Comparison of ENCODE assay signal across 8 mouse cellular contexts in the genomic region with DNA sequence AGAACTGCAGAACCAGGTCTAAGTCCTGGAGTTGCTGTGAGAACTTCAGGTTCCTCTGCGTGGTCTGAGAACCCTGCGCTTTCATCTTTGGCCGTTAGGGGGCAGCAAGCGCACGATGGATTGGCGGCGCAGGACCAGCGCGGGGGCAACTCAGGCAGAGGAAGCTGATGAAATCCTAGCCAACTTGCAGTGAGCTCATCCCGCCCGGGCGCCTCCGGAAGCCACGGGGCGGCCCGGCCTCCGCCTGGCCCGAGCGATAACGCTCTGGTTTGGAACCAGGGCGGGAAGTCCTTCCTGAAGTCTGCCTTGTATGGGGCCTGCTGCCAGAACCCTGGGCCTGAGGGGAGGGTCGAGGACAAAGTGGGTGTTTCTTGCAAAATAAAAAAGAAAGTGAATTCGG. TPM values are rescaled to one million over a fixed set of nuclear protein-coding genes. Genes with fewer than 3 reads are reported as not detected.
DNase-seq lines count a peak whose midpoint lies in the region; ATAC-seq and TF ChIP-seq lines count a peak whose summit lies in the region.

No protein-coding gene starts in this region.

- H3K36me3 ChIP-seq in forebrain, postnatal 0 days (ENCODE audit: insufficient read depth), result no peaks in the 10 kb centered on the region
- no peaks in the 10 kb centered on the region for H3K36me3 ChIP-seq in lung, embryonic 16.5 days (ENCODE audit: control insufficient read depth, insufficient read depth, low read length)

- TF ChIP-seq CTCF in cerebellum, adult 2 months (IDR thresholded peaks at IDR 0.05; ENCODE audit: borderline replicate concordance, insufficient read depth, low read depth, low read length), result peak; percentile 97
- peak; percentile 98 for TF ChIP-seq CTCF in forebrain, postnatal 0 days (IDR thresholded peaks at IDR 0.05; ENCODE audit: low read depth)

- WGBS in cerebellum, adult 2 months, result under 1% methylated on average over 23 of the region's 23 CpGs
- 2% methylated on average over 23 of the region's 23 CpGs for WGBS in forebrain, postnatal 0 days
- under 1% methylated on average over 23 of the region's 23 CpGs for WGBS in lung, embryonic 16.5 days

- TF ChIP-seq POLR2A in cerebellum, adult 2 months (IDR thresholded peaks at IDR 0.05; ENCODE audit: borderline replicate concordance, insufficient read depth, low read length), result peak; percentile 34; the same call in 1 of the 2 replicates

- peak overlapping the region; percentile 23 for H3K9ac ChIP-seq in forebrain, postnatal 0 days
- H3K9ac ChIP-seq in lung, embryonic 16.5 days (ENCODE audit: low read length), result peak overlapping the region; percentile 60

- ATAC-seq in forebrain, postnatal 0 days, result peak; percentile 65
- peak; percentile 91 for ATAC-seq in lung, embryonic 16.5 days (ENCODE audit: low read depth)

- peak overlapping the region; percentile 88 for H3K4me2 ChIP-seq in forebrain, postnatal 0 days (ENCODE audit: low read depth)
- peak overlapping the region; percentile 87 for H3K4me2 ChIP-seq in lung, embryonic 16.5 days (ENCODE audit: low read depth, low read length)

- H3K27me3 ChIP-seq in cerebellum, adult 2 months (ENCODE audit: control insufficient read depth, insufficient read depth, low read length), result no peaks in the 10 kb centered on the region
- H3K27me3 ChIP-seq in forebrain, postnatal 0 days (ENCODE audit: insufficient read depth, low read length), result no peaks in the 10 kb centered on the region
- H3K27me3 ChIP-seq in lung, embryonic 16.5 days (ENCODE audit: control insufficient read depth, insufficient read depth, low read depth, low read length), result no peaks in the 10 kb centered on the region

- no peaks in the 10 kb centered on the region for H3K9me3 ChIP-seq in forebrain, postnatal 0 days (ENCODE audit: low read length)
- no peaks in the 10 kb centered on the region for H3K9me3 ChIP-seq in lung, embryonic 16.5 days (ENCODE audit: control insufficient read depth, low read length)

- peaks cover 18% of the 10 kb centered on the region for H3K4me1 ChIP-seq in cerebellum, adult 2 months (ENCODE audit: control insufficient read depth, insufficient read depth, low read length)
- peaks cover 11% of the 10 kb centered on the region; the same call in 1 of the 2 replicates for H3K4me1 ChIP-seq in forebrain, postnatal 0 days (ENCODE audit: insufficient read depth)
- H3K4me1 ChIP-seq in lung, embryonic 16.5 days (replicated peaks; ENCODE audit: control insufficient read depth, insufficient read depth, low read length), result peaks cover 25% of the 10 kb centered on the region

- DNase-seq in MEL-GATA-1-ER (ENCODE audit: extremely low read depth, low read depth), result peak; percentile 93
- DNase-seq in cerebellum, adult 2 months, result peak; percentile 95 to 97
- DNase-seq in forebrain, postnatal 0 days, result peak; percentile 94
- DNase-seq in heart, postnatal 4 days, result peak; percentile 98
- peak; percentile 93 for DNase-seq in layer of hippocampus, adult 9-11 months
- DNase-seq in ovary, adult 18-20 months (ENCODE audit: low spot score), result peak; percentile 81
- peak; percentile 95 for DNase-seq in thymus, postnatal 0 days (ENCODE audit: low spot score)

- peak overlapping the region; percentile 78 for H3K4me3 ChIP-seq in cerebellum, adult 2 months (replicated peaks; ENCODE audit: insufficient read depth, low read depth, low read length)
- peak overlapping the region; percentile 50 for H3K4me3 ChIP-seq in forebrain, postnatal 0 days (ENCODE audit: low read depth, low read length)
- peak overlapping the region; percentile 58 for H3K4me3 ChIP-seq in lung, embryonic 16.5 days (ENCODE audit: low read length)

- H3K27ac ChIP-seq in cerebellum, adult 2 months (ENCODE audit: insufficient read depth, low read length), result peak overlapping the region; percentile 93
- H3K27ac ChIP-seq in forebrain, postnatal 0 days (ENCODE audit: low read depth, low read length), result peak overlapping the region; percentile 79
- peak overlapping the region; percentile 88 for H3K27ac ChIP-seq in lung, embryonic 16.5 days (ENCODE audit: low read length)

RNA-seq across cellular contexts. Expression of gene Ccdc9, which starts 8.2 kb away (rescaled TPM):
- 81.1 and 91.1 TPM in 2 replicates for polyA plus RNA-seq in cerebellum, adult 2 months (2012; rRNA removed)
- total RNA-seq in forebrain, postnatal 0 days (2014; rRNA removed), result 31.6 and 38.2 TPM in 2 replicates
- polyA plus RNA-seq in forebrain, postnatal 0 days (2015; fragmentation: Nextera tagmentation; extraction: Ambion mirVana), result 12.8 and 18.6 TPM in 2 replicates
- total RNA-seq in heart, postnatal 4 days (2021), result 10 to 100 TPM; 39.4 to 43.1 TPM
- 20.1 and 25.9 TPM in 2 replicates for polyA plus RNA-seq in lung, embryonic 16.5 days (2015; fragmentation: Nextera tagmentation; extraction: Ambion mirVana)
- polyA plus RNA-seq in thymus, postnatal 0 days (2015; fragmentation: Nextera tagmentation; extraction: Ambion mirVana), result 15.9 and 21.9 TPM in 2 replicates

RNA-seq across cellular contexts. Expression of gene Bbc3, which starts 13.4 kb away (rescaled TPM):
- polyA plus RNA-seq in cerebellum, adult 2 months (2012; rRNA removed), result 17.0 and 20.3 TPM in 2 replicates
- total RNA-seq in forebrain, postnatal 0 days (2014; rRNA removed), result 41.2 and 57.8 TPM in 2 replicates
- 40.0 and 40.2 TPM in 2 replicates for polyA plus RNA-seq in forebrain, postnatal 0 days (2015; fragmentation: Nextera tagmentation; extraction: Ambion mirVana)
- 1 to 10 TPM; 7.0 to 9.0 TPM for total RNA-seq in heart, postnatal 4 days (2021)
- polyA plus RNA-seq in lung, embryonic 16.5 days (2015; fragmentation: Nextera tagmentation; extraction: Ambion mirVana), result 12.4 and 14.3 TPM in 2 replicates
- polyA plus RNA-seq in thymus, postnatal 0 days (2015; fragmentation: Nextera tagmentation; extraction: Ambion mirVana), result 8.0 and 9.2 TPM in 2 replicates

RNA-seq across cellular contexts. Expression of gene Inafm1, which starts 21.4 kb away (rescaled TPM):
- polyA plus RNA-seq in cerebellum, adult 2 months (2012; rRNA removed), result 60.1 and 61.1 TPM in 2 replicates
- 36.9 and 43.2 TPM in 2 replicates for total RNA-seq in forebrain, postnatal 0 days (2014; rRNA removed)
- polyA plus RNA-seq in forebrain, postnatal 0 days (2015; fragmentation: Nextera tagmentation; extraction: Ambion mirVana), result 63.6 and 68.4 TPM in 2 replicates
- 10 to 100 TPM; 12.5 to 13.6 TPM for total RNA-seq in heart, postnatal 4 days (2021)
- polyA plus RNA-seq in lung, embryonic 16.5 days (2015; fragmentation: Nextera tagmentation; extraction: Ambion mirVana), result 12.1 and 12.3 TPM in 2 replicates
- polyA plus RNA-seq in thymus, postnatal 0 days (2015; fragmentation: Nextera tagmentation; extraction: Ambion mirVana), result 6.2 and 7.6 TPM in 2 replicates

RNA-seq across cellular contexts. Expression of gene C5ar1, which starts 35.5 kb away (rescaled TPM):
- polyA plus RNA-seq in cerebellum, adult 2 months (2012; rRNA removed), result 0.75 and 0.95 TPM in 2 replicates
- 0.52 and 1.2 TPM in 2 replicates for total RNA-seq in forebrain, postnatal 0 days (2014; rRNA removed)
- polyA plus RNA-seq in forebrain, postnatal 0 days (2015; fragmentation: Nextera tagmentation; extraction: Ambion mirVana), result 1.7 TPM in 2 replicates
- 1 to 10 TPM; 1.8 to 1.9 TPM for total RNA-seq in heart, postnatal 4 days (2021)
- polyA plus RNA-seq in lung, embryonic 16.5 days (2015; fragmentation: Nextera tagmentation; extraction: Ambion mirVana), result 3.4 and 3.6 TPM in 2 replicates
- polyA plus RNA-seq in thymus, postnatal 0 days (2015; fragmentation: Nextera tagmentation; extraction: Ambion mirVana), result 1.1 and 1.2 TPM in 2 replicates

RNA-seq across cellular contexts. Expression of gene C5ar2, which starts 50.9 kb away (rescaled TPM):
- 0.19 and 0.20 TPM in 2 replicates for polyA plus RNA-seq in cerebellum, adult 2 months (2012; rRNA removed)
- 0.14 and 0.23 TPM in 2 replicates for total RNA-seq in forebrain, postnatal 0 days (2014; rRNA removed)
- polyA plus RNA-seq in forebrain, postnatal 0 days (2015; fragmentation: Nextera tagmentation; extraction: Ambion mirVana), result 0.13 and 0.17 TPM in 2 replicates
- under 1 TPM; 0.45 to 0.50 TPM for total RNA-seq in heart, postnatal 4 days (2021)
- polyA plus RNA-seq in lung, embryonic 16.5 days (2015; fragmentation: Nextera tagmentation; extraction: Ambion mirVana), result 0.44 and 0.53 TPM in 2 replicates
- polyA plus RNA-seq in thymus, postnatal 0 days (2015; fragmentation: Nextera tagmentation; extraction: Ambion mirVana), result 0.04 and 0.14 TPM in 2 replicates

Comparison
In these comparisons a context has a peak if more than half of its experiments do, and no peak if none do; other contexts are left out.
1. Peak in every context shown above with its lines: DNase-seq, ATAC-seq, H3K4me3 ChIP-seq and H3K27ac ChIP-seq.